Mouse (Mus musculus): ENCODE measurements around the gene Hdac7.

GRCm38 (mm10) chr15:97793386-97794153 is 50.7 kb downstream of the Hdac7 start:
- TF ChIP-seq CTCF (IDR thresholded peaks at IDR 0.05; ENCODE audit: low read depth) = no peak
- no peak for TF ChIP-seq EP300 (IDR thresholded peaks at IDR 0.05; ENCODE audit: low read depth)

All from liver, postnatal 0 days (tissue).